Mouse (Mus musculus) megakaryocyte, adult 5-6 weeks (primary cell): Measurements from ENCODE around the gene Slitrk2. TPM values are rescaled to one million over a fixed set of nuclear protein-coding genes. Genes with fewer than 3 reads are reported as not detected.

ENCODE experiments used
- ATAC-seq: 2 replicates; pipeline ENCODE4 v1.8.0; 2016; ENCODE audit warnings: mild to moderate bottlenecking, inconsistent platforms; ENCODE audit not compliant: poor library complexity, severe bottlenecking
- total RNA-seq, 2 experiments: library from RNA; stranded (forward) in 1 of 2; stranded (reverse) in 1 of 2; fragments of 153-499, 151-499 nt in 1 of 2; fragments of 221-1000, 200-1000 nt in 1 of 2; gene quantifications; 2 replicates each; pipeline versions ENCODE4 v1.2.3 to v1.2.4; 2015 to 2017

Gene Slitrk2
- total RNA-seq (2015) (not detected in 2 replicates), total RNA-seq (2017) (not detected in 2 replicates)

DNA sequence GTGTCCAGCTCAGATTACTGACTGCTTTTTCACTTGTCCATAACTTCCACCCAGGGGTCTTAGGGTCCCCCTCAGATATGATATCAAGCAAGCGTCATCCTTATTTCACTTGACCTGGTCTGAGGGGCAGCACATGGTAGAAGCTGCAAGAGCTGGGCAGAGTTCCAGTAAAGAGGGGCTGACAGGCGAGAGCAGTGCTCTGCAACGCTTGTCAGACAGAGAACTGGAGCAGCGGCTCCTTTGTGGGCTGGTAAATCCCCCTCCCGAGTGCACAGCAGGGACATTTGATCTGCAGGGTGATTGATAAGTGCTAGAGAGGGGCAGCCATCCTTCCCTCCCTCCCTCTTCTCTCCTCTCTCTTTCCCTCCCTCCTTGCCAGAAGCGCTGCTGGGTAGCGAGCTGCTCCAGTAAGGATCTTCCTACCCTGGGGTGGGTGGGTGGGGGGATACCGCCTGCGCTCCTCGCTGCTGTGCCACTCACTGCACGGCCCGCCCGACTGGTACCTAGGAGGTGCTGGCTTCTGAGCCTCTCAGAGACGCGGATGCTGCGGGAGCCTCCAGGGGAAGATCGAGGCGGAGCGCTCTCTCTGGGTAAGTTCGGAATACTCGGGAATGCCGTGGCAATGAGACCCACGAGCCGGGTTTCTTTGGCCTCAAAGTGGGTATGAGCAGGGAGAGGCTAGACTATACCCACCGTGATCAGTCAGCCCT is at the start of gene Slitrk2:
Gene Slitrk2 (plus strand): TSS at position 408 of the 710 bp plus-strand sequence.
- ATAC-seq: no peak

DNA sequence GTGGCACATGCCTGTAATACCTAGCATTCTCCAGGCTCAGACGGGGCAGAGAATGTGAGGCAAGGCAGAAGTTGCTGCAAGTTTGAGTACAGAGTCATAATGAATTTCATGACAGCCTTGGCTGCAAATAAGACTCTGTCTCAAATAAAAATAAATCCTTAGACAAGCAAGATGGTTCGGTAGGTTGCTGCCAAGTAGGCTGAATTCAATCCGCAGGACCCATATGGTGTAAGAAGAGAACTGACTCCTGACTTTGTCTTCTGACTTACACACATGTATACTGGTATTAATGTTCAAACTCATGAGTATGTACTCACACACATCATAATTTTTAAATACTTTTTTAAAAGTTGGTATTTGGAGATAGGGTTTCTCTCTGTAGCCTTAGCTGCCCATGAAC is 43.6 kb upstream of the Slitrk2 start:
- ATAC-seq: no peak

DNA sequence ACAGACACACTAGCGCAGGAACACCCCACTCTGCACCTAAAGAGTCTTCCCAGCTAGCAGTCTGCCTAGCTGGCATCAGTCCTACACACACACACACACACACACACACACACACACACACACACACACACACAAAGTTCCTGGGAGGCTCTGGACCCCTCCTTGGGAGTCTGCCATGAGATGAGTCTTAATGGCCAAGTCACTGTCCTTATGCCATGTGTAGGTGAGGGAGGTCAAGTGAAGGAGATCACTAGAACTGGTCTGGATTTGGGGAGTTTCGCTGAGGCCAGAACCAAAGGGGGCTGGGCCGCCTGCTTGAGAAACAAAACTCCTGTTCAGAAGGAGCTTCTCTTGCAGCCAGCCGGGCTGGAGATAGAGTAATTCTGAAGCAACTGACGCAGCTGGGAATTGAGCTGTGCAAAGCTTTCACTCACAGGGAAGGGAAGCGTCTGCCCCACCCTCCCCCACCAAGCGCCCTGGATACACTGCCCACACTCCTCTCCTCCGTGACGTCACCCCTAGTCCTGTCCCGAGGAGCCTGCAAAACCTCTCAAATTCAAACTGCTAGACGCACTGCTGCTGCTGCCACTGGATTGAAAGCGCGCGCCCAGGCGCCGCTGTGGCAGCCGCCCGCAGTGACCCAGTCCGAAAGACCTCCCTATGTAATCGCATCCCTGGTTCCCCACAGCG is 3.5 kb downstream of the Slitrk2 start:
- ATAC-seq: no peak

DNA sequence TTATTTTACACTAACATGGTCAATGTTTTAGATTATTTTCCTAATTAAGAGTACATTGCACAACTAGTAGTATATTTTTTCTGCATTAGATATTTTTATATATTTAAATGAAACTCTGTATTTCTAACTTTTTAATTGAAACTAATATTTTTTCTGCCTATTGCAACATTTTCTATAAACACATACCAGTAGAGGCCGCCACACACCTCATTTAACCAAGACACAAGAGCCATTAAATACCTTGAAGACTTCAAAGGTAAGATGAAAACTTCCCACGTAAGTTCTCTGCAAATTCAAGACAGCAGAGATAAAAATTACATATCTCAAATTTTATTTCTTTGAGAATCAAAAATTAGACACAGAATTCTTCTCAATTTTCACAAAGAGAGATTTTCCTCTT is 8.2 kb downstream of the Slitrk2 start:
- ATAC-seq: no peak

DNA sequence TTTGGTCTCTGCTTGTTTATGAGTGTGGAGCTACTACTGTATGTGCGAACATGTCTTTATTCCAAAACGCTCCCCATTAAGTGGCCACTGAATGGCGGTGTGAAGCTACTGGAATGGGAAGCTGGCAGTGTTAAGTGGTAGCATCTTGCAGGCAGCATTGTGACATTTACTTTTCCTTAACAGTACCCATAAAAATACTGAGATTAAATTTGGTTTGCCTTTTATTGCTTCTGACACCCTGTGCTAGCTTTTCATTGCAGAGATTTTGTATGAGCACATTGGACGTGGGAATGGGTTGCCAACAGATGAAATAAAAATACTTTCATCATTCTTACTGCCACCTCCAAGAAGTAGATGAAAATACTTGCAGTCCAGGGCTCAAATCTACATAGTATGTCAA is 27.8 kb downstream of the Slitrk2 start:
- no peak for ATAC-seq

DNA sequence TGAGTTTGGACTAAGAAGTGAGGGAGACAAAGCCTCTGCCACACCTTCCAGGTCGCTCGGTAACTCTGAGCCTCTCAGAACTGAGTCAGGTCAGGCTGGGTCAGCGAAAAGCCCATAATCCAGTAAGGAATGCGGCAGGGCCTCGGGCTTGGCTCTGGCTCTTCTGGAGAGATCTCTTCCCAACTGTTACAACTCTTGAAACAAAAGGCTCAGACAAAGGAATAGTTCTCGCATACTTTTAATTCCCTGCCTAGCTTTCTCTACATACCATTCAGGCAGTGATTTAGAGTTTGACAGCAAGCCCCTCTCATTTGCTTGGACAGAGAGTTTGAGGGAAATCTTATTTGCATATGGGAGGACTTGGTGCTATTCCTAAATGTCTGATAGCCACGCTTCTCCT is 29.5 kb downstream of the Slitrk2 start:
- no peak for ATAC-seq
